Mouse (Mus musculus): ENCODE measurements around the gene Ksr2.

Ksr2 gene

DNA sequence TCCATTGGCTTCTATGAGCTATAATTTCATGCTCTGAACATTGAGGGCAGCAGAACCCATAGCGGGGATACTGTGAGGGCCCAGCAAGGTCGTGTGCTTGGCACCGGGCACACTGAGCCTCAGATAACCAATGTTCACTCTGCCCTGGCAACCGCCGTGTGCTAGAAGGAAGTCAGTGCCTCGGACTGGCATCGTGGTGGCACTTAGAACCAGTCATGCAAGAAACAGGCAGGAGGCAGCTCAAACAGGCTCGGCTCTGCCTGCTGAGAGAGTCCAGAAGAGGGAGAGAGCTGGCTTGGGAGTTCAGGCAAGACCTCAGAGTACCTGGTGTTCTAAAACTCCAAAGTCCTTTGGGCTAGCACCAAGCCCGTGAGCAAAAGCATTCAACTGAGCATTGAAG, 350.7 kb downstream of the Ksr2 start:
- no peak for DNase-seq (ENCODE audit: low spot score in 2 of 2)

DNA sequence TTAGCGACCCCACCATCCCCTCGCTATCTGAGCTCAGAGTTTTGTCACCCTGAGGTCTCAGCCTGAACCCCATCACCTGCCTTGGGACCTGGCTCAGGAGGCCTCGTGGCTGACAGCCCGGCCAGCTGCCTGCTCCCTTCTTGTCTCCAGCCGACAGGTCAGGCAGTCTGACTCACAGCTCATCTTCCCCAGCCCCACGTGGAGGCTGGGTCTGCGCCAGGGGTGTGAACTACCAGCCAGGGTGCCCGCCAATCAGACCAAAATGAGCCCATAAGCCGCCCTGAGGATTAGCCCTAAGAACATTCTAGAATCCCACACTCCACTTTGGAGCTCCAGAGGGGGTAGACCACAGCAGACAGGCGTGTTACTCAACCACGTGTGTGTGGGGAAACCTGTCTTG, 365.4 kb downstream of the Ksr2 start:
- no peak for DNase-seq (ENCODE audit: low spot score in 2 of 2)

DNA sequence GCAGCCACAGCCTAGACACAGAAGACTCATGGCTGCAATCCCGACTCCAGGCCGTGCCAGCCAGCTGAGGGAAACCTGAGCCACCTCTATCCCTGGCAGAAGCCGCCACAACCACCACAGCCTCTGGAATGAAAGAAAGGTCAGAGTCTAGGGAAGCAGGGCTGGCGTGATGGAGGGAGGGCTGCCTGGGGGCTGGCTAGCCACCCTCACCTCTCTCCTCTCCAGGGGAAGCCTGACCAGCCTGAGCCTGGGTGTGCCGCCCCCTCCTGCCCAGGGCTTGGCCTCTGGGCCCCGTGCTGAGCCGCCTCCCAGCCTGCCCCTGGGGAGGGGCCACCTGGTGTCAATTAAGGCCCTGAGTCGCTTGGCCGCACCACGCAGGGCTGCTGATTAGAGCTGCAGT, 366.9 kb downstream of the Ksr2 start, which contains the start of gene Nos1:
TSS of gene Nos1 (plus strand) at position 352 of the 400 bp plus-strand sequence.
- no peak for DNase-seq (ENCODE audit: low spot score in 2 of 2)

DNA sequence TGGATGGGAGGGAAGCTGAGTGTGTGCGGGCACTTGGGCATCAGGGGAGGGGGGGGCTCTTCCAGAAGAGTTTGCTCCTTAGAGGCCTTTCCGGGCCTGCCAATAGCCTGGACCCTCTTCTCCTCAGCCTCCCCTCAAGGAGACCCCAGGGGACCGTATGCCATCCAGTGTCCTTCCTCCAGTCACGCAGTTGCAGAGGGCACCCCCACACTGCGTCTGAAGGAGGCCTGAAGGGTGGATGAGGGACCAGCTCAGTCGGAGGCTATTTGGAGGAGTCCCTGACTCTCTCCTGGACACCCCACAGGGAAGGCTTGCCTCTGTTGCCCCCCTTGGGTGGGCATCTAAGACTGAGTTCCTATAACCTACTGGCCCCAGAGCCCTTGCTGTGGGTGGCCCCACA, 367.4 kb downstream of the Ksr2 start:
- no peak for DNase-seq (ENCODE audit: low spot score in 2 of 2)

DNA sequence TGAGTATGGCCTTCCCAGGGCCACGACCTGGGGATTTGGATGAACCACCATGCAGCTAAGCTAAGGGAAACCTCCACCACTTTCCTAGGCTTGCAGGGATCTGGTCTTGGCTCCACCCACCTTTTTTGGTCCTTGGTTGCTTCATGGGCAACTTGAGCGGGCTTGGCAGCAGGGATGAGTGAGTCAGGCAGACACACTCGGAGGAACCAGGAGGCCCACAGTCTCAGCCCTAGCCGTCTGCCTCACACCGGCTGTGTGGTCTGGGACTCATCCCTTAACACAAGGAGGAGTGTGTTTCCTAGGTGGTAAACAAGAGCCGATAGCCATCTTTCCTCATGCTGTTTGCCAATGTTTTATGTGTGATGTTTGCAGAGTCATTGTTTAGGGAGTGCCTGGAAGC, 376.3 kb downstream of the Ksr2 start:
- DNase-seq (ENCODE audit: low spot score in 2 of 2) = no peak

DNA sequence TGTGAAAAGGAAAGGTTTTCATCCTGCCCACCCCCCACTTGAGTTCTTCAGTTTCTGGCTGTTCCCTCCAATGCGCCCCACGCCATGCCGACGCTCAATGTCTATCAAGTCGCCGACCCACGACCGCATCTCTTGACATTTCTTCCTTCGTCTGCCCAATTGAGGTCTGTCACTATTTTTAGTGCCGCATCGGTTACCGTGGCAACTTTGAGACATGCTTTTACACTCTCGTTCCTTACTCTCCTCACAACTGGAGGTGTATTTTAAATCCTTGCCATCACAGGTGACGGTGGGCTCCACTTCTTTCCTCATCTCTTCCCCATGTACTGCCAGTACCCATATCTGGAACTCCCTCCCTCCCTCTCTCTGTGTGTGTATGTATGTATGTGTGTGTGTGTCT, 378.1 kb downstream of the Ksr2 start:
- no peak for DNase-seq (ENCODE audit: low spot score in 2 of 2)

DNA sequence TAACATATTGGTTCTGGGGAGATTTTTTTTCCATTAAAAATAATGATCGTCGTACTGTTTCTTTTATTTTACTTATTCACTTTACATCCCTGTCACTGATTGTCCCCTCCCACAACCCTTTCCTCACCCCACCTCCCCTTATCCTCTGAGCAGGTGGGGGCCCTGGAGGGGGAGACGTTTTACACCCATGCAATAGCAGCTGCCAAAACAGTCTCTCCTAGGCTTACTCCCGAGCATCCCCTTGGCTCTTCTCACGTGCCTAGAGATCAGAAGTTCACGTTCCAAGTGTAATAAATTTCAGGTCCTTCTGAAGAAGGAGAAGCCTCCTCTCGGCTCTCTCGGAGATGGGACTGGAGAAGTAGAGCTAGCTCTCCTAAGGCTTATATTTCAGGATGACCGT, 387.0 kb downstream of the Ksr2 start:
- DNase-seq (ENCODE audit: low spot score in 2 of 2) = no peak

DNA sequence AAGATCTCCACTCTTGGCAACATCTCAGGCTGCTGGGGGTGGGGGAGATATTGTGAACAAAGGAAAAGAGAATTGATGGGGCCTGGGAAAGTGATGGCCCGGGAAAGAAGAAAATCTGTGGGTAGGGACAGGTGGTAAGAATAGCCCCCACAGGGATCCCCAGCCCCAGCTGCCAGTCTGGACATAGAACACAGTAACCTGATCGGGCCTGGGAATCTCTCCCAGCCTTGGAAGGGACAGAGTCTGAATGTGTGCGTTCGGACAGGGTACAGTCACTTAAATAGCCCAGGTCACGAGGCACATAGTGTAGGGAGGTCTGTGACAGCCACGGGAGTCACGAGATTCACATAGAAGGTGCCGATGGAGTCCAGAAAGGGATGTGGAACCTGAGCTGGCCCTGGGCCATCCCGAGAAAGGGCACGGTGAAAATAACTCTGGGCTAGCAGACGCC, 388.3 kb downstream of the Ksr2 start:
- DNase-seq (ENCODE audit: low spot score in 2 of 2) = no peak

DNA sequence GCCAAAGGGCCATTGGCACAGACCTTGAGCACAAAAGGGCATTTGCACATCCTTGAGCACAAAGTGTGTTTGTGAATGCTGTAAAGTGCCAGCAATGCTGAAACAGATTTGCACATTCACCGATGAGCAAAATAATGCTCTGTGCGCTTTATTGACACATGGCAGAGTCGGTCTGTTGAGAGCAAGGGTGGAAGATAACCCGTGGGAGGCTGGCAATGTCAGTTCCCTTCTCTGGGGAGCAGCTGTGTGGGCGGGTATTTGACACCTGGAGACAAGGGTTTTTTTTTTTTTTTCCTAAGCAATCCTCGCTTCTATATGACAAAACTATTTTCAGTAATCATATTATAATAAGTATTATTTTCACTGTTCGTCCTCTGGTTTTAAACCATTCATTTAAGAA, 389.8 kb downstream of the Ksr2 start:
- no peak for DNase-seq (ENCODE audit: low spot score in 2 of 2)

DNA sequence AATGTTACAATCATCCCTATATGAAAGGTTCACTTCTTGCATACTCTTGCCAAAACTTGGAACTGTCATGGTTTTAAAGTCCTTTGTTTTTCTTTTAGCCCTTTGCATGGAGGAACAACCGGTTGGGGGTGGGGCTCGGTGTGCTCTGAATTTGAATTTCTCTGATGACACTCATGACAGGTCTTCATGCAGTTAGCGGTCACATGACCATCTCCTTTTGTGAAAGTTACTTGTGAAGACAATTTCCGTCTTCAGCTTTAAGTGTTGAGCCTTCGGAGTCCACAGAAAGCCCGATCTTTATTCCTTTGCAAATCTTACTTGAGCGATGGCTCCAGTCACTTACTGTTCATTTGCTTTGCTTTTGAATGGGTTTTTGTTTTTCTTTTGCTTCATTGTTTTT, 397.1 kb downstream of the Ksr2 start:
- no peak for DNase-seq (ENCODE audit: low spot score in 2 of 2)

DNA sequence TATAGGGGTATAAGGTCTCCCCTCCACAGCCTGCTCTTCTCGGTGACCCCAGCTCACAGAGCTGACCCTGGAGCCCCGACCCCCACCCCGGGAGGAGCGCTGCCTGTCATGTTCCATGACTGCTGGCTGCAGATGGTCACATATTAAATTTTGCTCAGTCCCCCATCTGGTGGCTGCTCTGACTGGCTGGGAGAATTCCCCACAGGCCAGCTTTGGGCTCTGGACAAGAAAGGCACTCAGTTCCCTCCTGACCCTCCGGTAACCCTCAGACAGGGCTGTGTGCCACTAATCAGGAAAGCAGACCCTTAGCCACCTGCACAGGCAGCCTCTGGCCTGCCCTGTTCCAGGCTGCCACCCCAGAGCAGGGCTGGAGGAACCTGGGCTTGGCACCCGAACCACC, 405.0 kb downstream of the Ksr2 start:
- no peak for DNase-seq (ENCODE audit: low spot score in 2 of 2)

DNA sequence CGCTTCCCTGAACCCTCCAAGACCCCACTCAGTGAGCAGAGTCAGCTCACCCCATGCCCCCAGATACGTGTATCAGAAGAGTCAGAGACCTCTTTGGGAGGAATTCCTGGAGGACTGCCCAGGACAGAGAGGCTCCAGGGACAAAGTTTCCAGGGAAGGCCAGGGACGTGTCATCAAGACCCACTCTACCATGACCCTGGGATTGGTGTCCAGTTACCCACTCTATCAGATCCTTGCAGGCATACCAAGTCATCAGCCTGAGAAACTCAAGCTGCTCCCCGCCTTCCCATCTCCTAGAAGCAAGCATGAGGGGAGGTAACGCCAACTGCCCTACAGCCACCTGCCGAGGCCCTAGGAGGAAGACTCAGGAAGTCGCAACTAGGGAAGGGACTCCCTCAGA, 406.6 kb downstream of the Ksr2 start:
- DNase-seq (ENCODE audit: low spot score in 2 of 2) = no peak

DNA sequence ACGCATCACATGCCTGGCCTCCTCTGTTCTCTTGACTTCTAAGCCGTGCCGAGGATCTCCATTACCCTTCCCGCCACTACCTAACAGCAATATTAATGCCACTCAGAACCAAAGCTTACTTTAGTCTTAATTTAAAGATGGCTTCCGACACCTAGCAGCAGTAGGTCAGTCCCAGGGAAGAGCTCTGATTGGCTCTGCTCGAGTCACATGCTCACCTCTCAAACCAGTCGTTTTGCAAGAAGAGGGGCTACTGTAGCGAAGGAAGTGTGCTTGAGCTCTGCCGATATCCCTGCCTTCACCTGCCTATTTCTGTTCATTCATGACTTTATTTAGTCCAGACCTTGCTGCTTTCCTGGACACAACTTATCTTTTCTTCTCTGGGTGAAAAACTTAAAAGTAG, 410.0 kb downstream of the Ksr2 start:
- no peak for DNase-seq (ENCODE audit: low spot score in 2 of 2)

DNA sequence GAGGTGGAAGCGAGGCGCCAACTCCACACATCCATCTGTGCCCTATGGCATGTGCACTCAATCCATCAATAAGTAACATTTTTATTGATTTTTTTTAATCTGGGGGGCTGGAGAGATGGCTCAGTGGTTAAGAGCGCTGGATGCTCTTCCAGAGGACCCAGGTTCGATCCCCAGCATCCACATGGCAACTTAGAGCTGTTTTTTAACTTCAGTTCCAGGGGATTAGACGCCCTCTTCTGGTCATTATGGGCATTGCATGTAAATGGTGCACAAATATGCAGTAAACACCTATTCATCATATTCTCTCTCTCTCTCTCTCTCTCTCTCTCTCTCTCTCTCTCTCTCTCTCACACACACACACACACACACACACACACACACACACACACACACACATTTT, 410.7 kb downstream of the Ksr2 start:
- no peak for DNase-seq (ENCODE audit: low spot score in 2 of 2)
